Mouse (Mus musculus) MEL (cell line): ENCODE measurements around the gene Twnk. TPM values are rescaled to one million over a fixed set of nuclear protein-coding genes. Genes with fewer than 3 reads are reported as not detected.

Experiments
- DNase-seq: peaks from one replicate; pipeline ENCODE4 v3.0.0; 2011; ENCODE audit warnings: low read depth, low spot score
- H3K27ac ChIP-seq: 2 replicates; pipeline ENCODE4 v1.5.1; 2012; ENCODE audit warnings: low read depth, mild to moderate bottlenecking, control low read depth, low read length, moderate library complexity; ENCODE audit not compliant: control insufficient read depth
- H3K27me3 ChIP-seq, 2 experiments: fragments of 150-350 bp in 1 of 2; sonication (generic) in 1 of 2; 2 replicates each; pipeline ENCODE4 v1.6.1; 2012; ENCODE audit warnings: low read length in 2 of 2, mild to moderate bottlenecking in 2 of 2, improper control_type of control experiment in 1 of 2, moderate library complexity in 1 of 2; ENCODE audit not compliant: insufficient read depth in 2 of 2, control insufficient read depth in 1 of 2
- H3K36me3 ChIP-seq, 2 experiments: 2 replicates each; pipeline ENCODE4 v1.6.1; 2012 to 2014; ENCODE audit warnings: low read length in 2 of 2, improper control_type of control experiment in 1 of 2, inconsistent platforms in 1 of 2, mild to moderate bottlenecking in 1 of 2; ENCODE audit not compliant: insufficient read depth in 2 of 2, control insufficient read depth in 1 of 2
- H3K4me1 ChIP-seq, 2 experiments: fragments of 150-350 bp in 1 of 2; sonication (generic) in 1 of 2; 2 replicates each; pipeline ENCODE4 v1.6.1; 2012; ENCODE audit warnings: low read length in 2 of 2, improper control_type of control experiment in 1 of 2, mild to moderate bottlenecking in 1 of 2; ENCODE audit not compliant: insufficient read depth in 2 of 2, control insufficient read depth in 1 of 2
- H3K4me3 ChIP-seq, 2 experiments: fragments of 150-350 bp in 1 of 2; sonication (generic) in 1 of 2; 2 replicates each; pipeline ENCODE4 v1.5.1; 2012; ENCODE audit warnings: low read depth in 2 of 2, low read length in 2 of 2, mild to moderate bottlenecking in 2 of 2, moderate library complexity in 2 of 2, control low read depth in 1 of 2, improper control_type of control experiment in 1 of 2; ENCODE audit not compliant: control insufficient read depth in 1 of 2, insufficient read depth in 1 of 2
- H3K79me2 ChIP-seq: 2 replicates; pipeline ENCODE4 v1.6.1; 2012; ENCODE audit warnings: mild to moderate bottlenecking, low read length, moderate library complexity; ENCODE audit not compliant: control insufficient read depth, poor library complexity, insufficient read depth
- H3K9ac ChIP-seq: 2 replicates; pipeline ENCODE4 v1.6.1; 2012; ENCODE audit warnings: low read depth, mild to moderate bottlenecking, control low read depth, low read length, moderate library complexity; ENCODE audit not compliant: control insufficient read depth, poor library complexity, severe bottlenecking
- H3K9me3 ChIP-seq: fragments of 150-350 bp; sonication (generic); replicated peaks from 2 replicates; pipeline ENCODE4 v1.6.1; 2012; ENCODE audit warnings: mild to moderate bottlenecking, low read length, improper control_type of control experiment, moderate library complexity; ENCODE audit not compliant: insufficient read depth
- CHD2 ChIP-seq: IDR thresholded peaks from 2 replicates; pipeline ENCODE4 v1.6.1; 2011; ENCODE audit warnings: low read length, improper control_type of control experiment
- E2F4 ChIP-seq: IDR thresholded peaks from 2 replicates; pipeline ENCODE4 v1.6.1; 2011; ENCODE audit warnings: low read depth, low read length, improper control_type of control experiment, borderline replicate concordance
- EP300 ChIP-seq, 2 experiments: IDR thresholded peaks; 2 replicates each; pipeline ENCODE4 v1.6.1; 2011; ENCODE audit warnings: improper control_type of control experiment in 2 of 2, low read length in 2 of 2, low read depth in 1 of 2, mild to moderate bottlenecking in 1 of 2
- JUND ChIP-seq: IDR thresholded peaks from 2 replicates; pipeline ENCODE4 v1.6.1; 2011; ENCODE audit warnings: low read depth, mild to moderate bottlenecking, improper control_type of control experiment, low read length
- MAX ChIP-seq: IDR thresholded peaks from 2 replicates; pipeline ENCODE4 v1.6.1; 2011; ENCODE audit warnings: low read length, improper control_type of control experiment
- MEF2A ChIP-seq: IDR thresholded peaks from 2 replicates; pipeline ENCODE4 v1.6.1; 2014; ENCODE audit warnings: low read depth, mild to moderate bottlenecking, inconsistent platforms, low read length, improper control_type of control experiment; ENCODE audit not compliant: poor library complexity, insufficient replicate concordance, severe bottlenecking; ENCODE audit errors: extremely low read depth
- MXI1 ChIP-seq: IDR thresholded peaks from 2 replicates; pipeline ENCODE4 v1.6.1; 2011; ENCODE audit warnings: mild to moderate bottlenecking, low read depth, low read length, improper control_type of control experiment
- MYC ChIP-seq: IDR thresholded peaks from 2 replicates; pipeline ENCODE4 v1.6.1; 2011; ENCODE audit warnings: low read depth, mild to moderate bottlenecking, low read length, improper control_type of control experiment, moderate library complexity
- POLR2AphosphoS5 ChIP-seq: IDR thresholded peaks from 2 replicates; pipeline ENCODE4 v1.6.1; 2012; ENCODE audit warnings: low read depth, borderline replicate concordance, mild to moderate bottlenecking, inconsistent platforms, low read length, moderate library complexity, mixed read lengths
- RCOR1 ChIP-seq: IDR thresholded peaks from 2 replicates; pipeline ENCODE4 v1.6.1; 2012; ENCODE audit warnings: low read depth, mild to moderate bottlenecking, inconsistent platforms, low read length, improper control_type of control experiment
- SIN3A ChIP-seq: IDR thresholded peaks from 2 replicates; pipeline ENCODE4 v1.6.1; 2012; ENCODE audit warnings: low read length, improper control_type of control experiment, inconsistent platforms
- TAL1 ChIP-seq: IDR thresholded peaks from 2 replicates; pipeline ENCODE4 v1.6.1; 2012; ENCODE audit warnings: mild to moderate bottlenecking, inconsistent platforms, low read length, moderate library complexity, mixed read lengths
- TBP ChIP-seq: IDR thresholded peaks from 2 replicates; pipeline ENCODE4 v1.8.0; 2011; ENCODE audit warnings: low read depth, low read length, improper control_type of control experiment
- TCF12 ChIP-seq: IDR thresholded peaks from 2 replicates; pipeline ENCODE4 v1.6.1; 2014; ENCODE audit warnings: low read depth, mild to moderate bottlenecking, inconsistent platforms, low read length, improper control_type of control experiment, moderate library complexity
- UBTF ChIP-seq: IDR thresholded peaks from 2 replicates; pipeline ENCODE4 v1.6.1; 2012; ENCODE audit warnings: low read depth, mild to moderate bottlenecking, inconsistent platforms, low read length, improper control_type of control experiment, moderate library complexity, borderline replicate concordance; ENCODE audit not compliant: insufficient read depth
- USF1 ChIP-seq: IDR thresholded peaks from 2 replicates; pipeline ENCODE4 v1.6.1; 2014; ENCODE audit warnings: low read depth, mild to moderate bottlenecking, inconsistent platforms, low read length, improper control_type of control experiment, moderate library complexity
- ZKSCAN1 ChIP-seq: IDR thresholded peaks from 2 replicates; pipeline ENCODE4 v1.6.1; 2012; ENCODE audit warnings: low read depth, mild to moderate bottlenecking, inconsistent platforms, low read length, improper control_type of control experiment, moderate library complexity
- ZNF384 ChIP-seq: IDR thresholded peaks from 2 replicates; pipeline ENCODE4 v1.6.1; 2012; ENCODE audit warnings: low read depth, mild to moderate bottlenecking, inconsistent platforms, low read length, improper control_type of control experiment
- polyA plus RNA-seq, 2 experiments: library from polyadenylated mRNA; stranded (reverse) in 1 of 2; unstranded in 1 of 2; fragments of >175 nt in 1 of 2; fragments of >200 nt in 1 of 2; gene quantifications; 2 replicates each; pipeline versions ENCODE4 v1.2.1 to v1.2.4; 2012; ENCODE audit warnings: low replicate concordance in 2 of 2, low read depth in 1 of 2; ENCODE audit not compliant: insufficient read length in 2 of 2, insufficient read depth in 1 of 2, missing spikeins in 1 of 2
- total RNA-seq: library from RNA; depleted of rRNA; stranded (reverse); fragments of 300-350 nt; gene quantifications from 2 replicates; pipeline ENCODE4 v1.2.3, GENCODE M21; 2012

The Twnk gene
- total and polyA plus RNA-seq, 3 experiments: 37.5 to 55.6 TPM; not detected in 1

- Histone ChIP-seq H3K9me3 (no peaks in the 10 kb centered on the region), H3K27ac (no peak overlapping the region), H3K4me1 (no peaks in the 10 kb centered on the region), H3K9ac (no peak overlapping the region), H3K79me2 (no peaks in the 10 kb centered on the region), H3K36me3 (peaks cover 6 to 57% of the 10 kb centered on the region in 2 experiments), H3K4me3 (no peak overlapping the region), H3K27me3 (no peaks in the 10 kb centered on the region)
- TF ChIP-seq EP300 (IDR thresholded peaks at IDR 0.05; ENCODE audit: low read depth in 1 of 2, low read length in 2 of 2) (no peak), RCOR1 (no peak), USF1 (no peak), UBTF (no peak), ZNF384 (no peak), TAL1 (no peak), ZKSCAN1 (no peak), MAX (no peak), SIN3A (no peak), MYC (no peak), E2F4 (no peak), CHD2 (no peak), JUND (no peak)
- DNase-seq: no peak
These were observed 28.8 kb upstream of the Twnk start for GRCm38 (mm10) chr19:44976636-44977035.

GRCm38 (mm10) chr19:44977148-44977547, 28.3 kb upstream of the Twnk start:
- TF ChIP-seq JUND: no peak
- no peak overlapping the region for H3K4me3 ChIP-seq
- DNase-seq: no peak
- no peaks in the 10 kb centered on the region for H3K79me2 ChIP-seq
- H3K4me1 ChIP-seq: no peaks in the 10 kb centered on the region
- H3K27ac ChIP-seq: no peak overlapping the region
- peaks cover 6 to 53% of the 10 kb centered on the region in 2 experiments for H3K36me3 ChIP-seq
- H3K9me3 ChIP-seq: no peaks in the 10 kb centered on the region
- H3K27me3 ChIP-seq: no peaks in the 10 kb centered on the region
- no peak overlapping the region for H3K9ac ChIP-seq

DNA sequence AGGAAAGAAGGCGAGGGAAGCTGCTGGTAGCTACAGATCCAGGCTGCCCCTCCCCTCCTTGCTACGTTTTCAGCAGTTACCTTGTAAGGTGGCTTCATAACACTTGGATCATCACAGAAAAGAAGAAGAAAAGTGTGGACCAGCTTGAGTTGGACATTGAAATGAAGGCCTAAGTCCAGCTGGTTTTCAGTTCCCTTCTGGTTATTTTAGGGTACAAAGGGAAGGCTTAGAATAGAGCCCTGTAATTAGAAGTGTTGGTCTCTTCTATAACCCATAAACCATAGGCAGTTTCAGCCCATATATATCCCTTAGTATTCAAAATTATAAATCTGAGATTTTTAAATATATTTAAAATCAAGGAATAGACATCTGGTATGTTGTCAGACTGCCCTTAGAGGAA, 24.7 kb upstream of the Twnk start:
- H3K27me3 ChIP-seq: no peaks in the 10 kb centered on the region
- H3K4me3 ChIP-seq: no peak overlapping the region
- no peak overlapping the region for H3K27ac ChIP-seq
- no peak overlapping the region for H3K9ac ChIP-seq
- DNase-seq: no peak
- no peaks in the 10 kb centered on the region for H3K79me2 ChIP-seq
- H3K4me1 ChIP-seq: peaks cover 0 to 6% of the 10 kb centered on the region in 2 experiments; a peak in 1 of 4 replicates
- peaks cover 0 to 33% of the 10 kb centered on the region in 2 experiments; a peak in 2 of 4 replicates for H3K36me3 ChIP-seq
- TF ChIP-seq UBTF (no peak), TAL1 (no peak), CHD2 (no peak), TBP (no peak), JUND (no peak), MYC (no peak), MXI1 (no peak), MEF2A (no peak), POLR2AphosphoS5 (no peak), TCF12 (no peak)
- TF ChIP-seq, all 39 proteins: peak for 0
- H3K9me3 ChIP-seq: no peaks in the 10 kb centered on the region
